Mouse (Mus musculus) megakaryocyte, adult 5-6 weeks (primary cell): ENCODE measurements around the gene Zfp420. TPM values are rescaled to one million over a fixed set of nuclear protein-coding genes. Genes with fewer than 3 reads are reported as not detected.

Experiments used
- ATAC-seq: 2 replicates; pipeline ENCODE4 v1.8.0; 2016; ENCODE audit warnings: mild to moderate bottlenecking, inconsistent platforms; ENCODE audit not compliant: poor library complexity, severe bottlenecking
- total RNA-seq, 2 experiments: library from RNA; stranded (forward) in 1 of 2; stranded (reverse) in 1 of 2; fragments of 153-499, 151-499 nt in 1 of 2; fragments of 221-1000, 200-1000 nt in 1 of 2; gene quantifications; 2 replicates each; pipeline versions ENCODE4 v1.2.3 to v1.2.4; 2015 to 2017

Gene Zfp420
- total RNA-seq, 2 experiments from 2014 or later, result 2.0 to 3.1 TPM

DNA sequence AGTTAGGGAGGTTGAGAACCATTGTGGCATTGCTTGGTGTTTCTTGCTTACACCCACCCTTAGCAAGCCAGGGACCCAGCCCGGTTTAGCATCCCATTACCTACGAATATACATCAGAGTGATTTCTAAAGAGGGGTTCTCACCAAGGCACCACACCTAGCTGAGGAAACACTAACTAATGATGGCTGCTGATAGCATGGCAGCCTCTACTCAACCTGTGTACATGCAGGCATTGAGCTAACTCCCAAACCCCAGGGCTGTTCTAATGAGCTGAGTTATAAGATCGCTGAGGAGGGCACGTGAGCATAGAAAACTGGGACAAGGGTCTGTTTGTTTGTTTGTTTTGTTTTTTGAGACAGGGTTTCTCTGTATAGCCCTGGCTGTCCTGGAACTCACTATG, 33.0 kb downstream of the Zfp420 start:
- ATAC-seq, result no peak

DNA sequence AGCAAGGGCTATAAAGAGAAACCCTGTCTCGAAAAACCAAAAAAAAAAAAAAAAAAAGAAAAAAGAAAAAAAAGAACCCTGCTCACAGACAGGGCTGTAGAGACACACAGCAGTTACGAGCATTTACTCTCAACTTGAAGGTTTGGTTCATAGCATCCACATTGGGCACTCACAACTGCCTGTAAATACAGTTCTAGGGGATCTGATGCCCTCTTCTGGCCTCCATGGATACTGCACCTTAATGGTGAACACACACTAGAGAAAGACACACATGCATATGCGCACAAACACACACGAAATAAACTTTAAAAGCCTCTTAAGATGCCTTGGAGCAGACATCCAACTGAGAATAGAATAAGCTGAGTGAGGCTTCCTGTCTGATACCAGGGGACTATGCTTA, 38.6 kb downstream of the Zfp420 start:
- ATAC-seq, result no peak

DNA sequence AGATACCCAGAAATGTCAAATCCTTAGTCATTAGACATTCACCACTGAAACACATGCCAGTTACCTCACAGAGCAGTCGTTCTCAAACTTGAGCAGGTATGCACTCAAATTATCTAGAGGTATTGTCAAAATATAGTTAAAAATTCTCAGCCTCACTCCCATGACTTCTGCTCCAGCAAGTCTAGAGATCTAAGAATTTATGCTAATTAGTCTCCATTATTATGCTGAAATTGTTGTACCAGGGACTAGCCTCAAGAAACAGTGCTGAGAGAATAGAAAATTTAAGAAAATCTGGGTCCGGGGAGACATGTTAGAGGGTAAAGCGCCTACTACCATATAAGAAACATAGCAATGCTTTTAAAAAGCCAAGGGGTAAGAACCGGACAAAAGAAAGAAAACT, 44.3 kb downstream of the Zfp420 start:
- ATAC-seq, result no peak

DNA sequence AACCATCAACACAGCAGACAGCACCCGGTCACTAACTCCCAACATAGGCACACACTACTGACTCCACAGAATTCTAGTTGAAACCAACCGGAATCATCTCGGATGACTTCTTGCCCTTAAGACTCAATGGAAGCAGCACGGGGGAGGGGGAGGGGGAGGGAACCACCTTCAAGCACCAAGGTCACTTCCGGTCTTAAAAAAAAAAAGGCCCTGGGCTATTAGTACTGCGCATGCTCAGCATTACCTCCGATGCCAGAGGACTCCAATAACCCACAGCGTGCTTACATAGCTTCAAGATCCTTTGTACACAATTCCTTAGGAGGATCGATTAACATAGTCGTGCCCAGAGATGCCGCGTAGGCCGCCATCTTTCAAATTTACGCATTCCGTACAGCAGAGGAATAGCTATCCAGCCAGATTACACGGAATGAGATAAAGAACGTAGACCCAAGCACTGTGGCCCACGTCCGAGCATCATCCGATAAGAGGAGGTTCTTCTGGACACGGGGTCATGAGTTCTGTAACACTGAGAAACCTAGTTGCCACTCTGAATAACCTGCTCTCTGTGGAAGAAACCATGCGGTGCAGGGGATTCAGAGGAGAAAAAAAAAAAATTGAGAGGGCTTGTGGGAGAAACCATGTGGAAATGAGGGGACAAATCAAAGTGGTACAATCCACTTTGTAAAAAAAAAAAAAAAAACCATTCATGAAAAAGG, 46.3 kb downstream of the Zfp420 start, which contains the start of gene Zfp27:
Gene Zfp27 (minus strand): TSS at position 607 of the 716 bp plus-strand sequence.
- ATAC-seq, result peak; percentile 76

DNA sequence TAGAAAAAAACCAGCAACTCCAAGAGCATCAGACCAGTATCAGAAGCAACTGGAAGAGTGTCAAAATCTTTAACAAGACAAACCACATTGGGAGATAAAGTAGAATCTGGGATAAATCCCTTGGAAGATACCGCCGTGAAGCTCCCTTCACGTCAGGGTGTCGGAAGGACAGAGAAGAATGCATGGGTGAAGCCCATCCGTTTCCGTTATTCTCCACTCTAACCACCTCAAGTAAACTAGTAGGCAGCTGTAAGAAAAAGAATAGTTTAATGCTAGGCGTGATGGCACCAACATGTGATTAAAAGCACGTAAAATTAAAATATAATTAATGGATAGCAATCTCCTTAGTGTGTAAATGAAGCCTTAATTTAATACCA, 46.9 kb downstream of the Zfp420 start:
- no peak for ATAC-seq

DNA sequence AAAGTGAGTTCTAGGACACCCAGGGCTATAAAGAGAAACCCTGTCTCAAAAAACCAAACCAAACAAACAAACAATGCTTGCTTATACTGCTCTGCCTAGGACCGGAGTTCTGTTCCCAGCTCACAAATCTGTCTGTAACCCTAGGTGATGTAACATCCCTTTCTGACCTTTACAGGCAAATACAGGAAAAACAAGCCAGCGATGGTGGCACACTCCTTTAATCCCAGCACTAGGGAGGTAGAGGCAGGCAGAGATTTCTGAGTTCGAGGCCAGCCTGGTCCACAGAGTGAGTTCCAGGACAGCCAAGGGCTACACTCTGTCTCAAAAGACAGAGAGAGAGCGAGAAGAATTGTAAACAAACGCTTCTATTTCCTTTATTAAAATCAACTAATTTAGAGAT, 47.4 kb downstream of the Zfp420 start:
- no peak for ATAC-seq

DNA sequence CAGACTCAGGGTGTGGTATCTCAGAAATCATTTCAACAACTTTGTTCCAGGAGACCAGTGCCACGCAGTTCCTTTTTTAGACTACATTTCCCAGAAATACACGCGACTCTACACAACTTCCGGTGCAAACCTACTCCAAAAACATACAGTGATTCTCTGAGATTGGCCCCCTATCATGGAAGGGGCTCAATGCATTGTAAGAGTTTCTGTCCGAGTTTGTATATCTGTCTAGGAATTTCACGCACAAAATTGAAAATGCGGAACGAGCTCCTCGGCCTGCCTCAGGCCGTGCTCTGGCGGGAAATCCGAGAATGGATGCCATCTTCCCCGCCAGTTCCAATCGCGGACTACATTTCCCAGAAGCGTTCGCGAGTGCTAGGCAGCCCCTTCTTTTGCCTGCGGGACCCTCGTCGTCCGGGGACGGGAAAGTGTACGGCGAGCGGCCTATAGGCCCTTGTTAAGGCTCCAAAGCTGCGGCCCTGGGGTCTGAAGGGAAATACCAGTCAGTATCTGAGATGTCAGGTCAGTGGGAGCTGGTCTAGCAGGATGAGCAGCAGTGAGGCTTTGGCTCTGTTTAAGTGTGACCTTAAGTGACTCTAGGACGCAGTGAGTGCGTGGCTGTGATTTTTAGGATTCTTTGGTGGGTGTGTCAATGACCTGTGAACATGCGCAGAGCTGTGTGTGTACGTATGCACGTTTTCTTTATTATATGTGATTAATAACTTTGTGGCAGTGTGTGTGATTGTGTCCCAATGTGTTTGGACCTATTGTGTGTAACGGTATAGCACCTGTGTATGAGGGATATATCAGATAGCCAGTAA, 48.6 kb downstream of the Zfp420 start, which contains the start of gene Zfp383:
Gene Zfp383 (plus strand): TSS at position 94 of the 821 bp plus-strand sequence.
- peak; percentile 83 for ATAC-seq

DNA sequence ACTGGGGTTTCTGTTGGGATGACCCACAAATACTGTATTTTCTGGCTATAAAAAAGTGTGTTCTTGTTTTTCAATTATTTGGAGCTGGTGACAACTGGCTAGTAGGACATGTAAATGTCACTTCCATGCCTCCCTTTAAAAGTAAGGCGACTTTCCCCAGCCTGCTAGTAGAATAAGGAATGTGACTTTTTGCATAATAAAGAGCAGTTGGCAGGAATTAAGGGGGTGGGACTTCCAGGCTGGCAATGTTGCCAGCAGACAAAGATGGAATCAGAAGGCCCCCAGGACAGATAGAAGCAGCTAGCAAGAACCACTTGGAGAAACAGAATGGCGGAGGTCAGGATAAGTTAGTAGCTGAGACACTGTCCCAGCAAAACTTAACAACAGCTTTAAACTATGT, 50.5 kb downstream of the Zfp420 start:
- ATAC-seq, result no peak

DNA sequence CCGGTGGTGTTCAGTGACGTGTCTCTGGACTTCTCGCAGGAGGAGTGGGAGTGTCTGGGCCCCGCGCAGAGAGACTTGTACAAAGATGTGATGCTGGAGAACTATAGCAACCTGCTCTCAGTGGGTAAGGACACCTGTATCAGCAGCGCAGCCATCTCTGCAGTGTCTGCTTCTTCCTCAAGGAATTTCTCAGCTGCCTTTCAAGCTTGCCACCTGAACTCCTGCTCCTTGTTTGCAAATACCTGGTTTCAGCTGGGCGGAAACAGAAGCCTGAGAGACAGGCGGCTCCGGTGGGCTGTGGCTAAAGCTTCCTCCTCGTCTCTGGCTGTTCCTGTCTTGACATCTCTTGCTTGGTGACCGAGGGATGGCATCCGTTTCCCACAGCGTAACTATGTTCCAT, 52.4 kb downstream of the Zfp420 start:
- ATAC-seq, result no peak

DNA sequence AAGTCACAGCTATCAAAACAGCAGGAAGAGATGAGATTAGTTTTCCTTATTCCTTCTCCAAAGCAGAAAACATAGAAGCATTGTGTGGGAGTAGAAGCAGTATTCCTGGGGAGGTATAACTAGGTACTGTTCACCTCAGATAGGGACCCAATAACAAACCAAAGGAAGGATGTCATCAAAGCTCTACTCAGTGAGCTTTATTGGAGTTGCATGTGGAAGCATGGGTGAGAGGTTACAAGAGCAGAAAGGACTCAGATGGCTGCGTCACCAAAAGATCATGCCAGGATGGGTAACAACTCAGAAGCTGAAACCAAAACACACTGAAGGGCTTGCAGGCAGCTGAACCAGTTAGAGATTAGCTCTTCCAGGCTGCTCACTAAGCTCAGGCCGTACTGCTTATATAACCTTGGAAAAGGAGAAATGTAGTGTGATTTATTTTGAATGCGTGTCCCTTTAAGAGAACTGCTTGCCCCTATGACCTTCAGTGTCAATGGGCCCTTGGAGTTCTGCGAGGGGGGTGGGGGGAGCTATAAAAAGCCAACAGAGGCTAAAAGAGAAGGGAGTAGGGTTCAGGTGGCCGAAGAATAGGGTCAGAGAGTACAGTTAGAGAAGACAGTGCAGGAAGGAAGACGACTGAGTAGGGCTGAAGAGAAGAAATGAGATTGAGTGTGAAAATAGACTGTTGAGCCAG, 57.7 kb downstream of the Zfp420 start:
- no peak for ATAC-seq

DNA sequence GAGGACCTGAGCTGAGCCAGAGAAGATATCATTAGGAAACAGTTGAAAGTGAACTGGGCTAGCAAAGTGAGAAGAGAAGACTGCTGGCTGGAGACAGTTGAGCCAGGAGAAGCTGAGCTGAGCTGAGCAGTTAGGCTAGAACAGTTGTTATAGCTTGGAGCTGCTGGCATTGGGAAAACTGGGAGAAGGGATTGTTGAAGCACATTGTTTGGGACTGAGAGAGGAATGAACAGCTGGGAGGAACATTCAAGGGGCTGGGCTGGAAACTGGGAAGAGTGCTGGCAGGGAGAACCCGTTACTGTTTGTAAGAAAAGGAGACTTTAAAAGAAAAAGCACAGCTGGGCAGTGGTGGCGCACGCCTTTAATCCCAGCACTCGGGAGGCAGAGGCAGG, 58.3 kb downstream of the Zfp420 start:
- ATAC-seq, result no peak

DNA sequence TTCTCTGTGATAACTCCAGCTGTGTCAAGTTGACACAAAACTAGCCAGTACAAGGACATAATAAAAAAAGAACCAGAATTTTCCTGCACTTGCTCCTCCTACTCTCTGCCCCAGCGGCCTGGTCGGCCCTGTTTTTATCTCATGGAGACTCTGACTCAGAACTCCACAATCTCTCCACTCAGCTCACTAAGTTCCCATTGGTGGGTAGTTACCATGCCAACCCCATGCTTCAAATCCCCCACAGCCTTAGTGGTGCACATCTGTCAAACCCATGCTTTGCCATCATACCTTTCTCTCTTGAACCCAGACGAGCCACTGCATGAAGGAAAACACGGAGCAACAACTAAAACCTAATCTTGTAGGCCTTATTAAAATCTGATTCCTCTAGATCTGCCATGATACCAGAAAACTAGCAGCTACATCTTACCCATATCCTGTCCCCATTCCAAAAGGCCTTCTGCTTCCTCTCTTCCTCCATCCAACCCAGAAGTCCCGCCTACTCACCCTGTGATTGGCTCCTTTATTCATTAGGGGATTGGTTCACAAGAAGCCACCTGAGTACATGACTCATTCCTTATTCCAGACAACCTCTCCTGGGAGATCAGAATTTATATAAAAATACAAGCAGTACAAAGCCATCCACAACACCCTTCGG, 61.8 kb downstream of the Zfp420 start:
- ATAC-seq, result no peak

DNA sequence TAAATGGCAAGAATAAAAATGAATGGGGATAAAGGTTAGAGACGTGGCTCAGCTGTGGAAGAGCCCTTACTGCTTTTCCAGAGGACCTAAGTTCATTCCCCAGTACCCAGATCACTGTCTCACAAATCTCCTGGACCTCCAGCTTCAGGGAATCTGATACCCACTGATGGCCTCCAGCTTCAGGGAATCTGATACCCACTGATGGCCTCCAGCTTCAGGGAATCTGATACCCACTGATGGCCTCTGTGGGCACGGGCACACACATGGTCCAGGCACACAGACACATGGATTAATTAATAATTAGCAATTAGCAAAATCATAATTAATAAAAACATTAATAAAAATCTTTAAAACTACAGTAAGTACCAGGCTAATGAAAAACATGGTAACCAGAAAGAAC, 63.0 kb downstream of the Zfp420 start:
- no peak for ATAC-seq

Other genes with a start within 250 kb of the Zfp420 start
- gene Catsperg2, start 132.9 kb upstream of the Zfp420 start, total RNA-seq (2015), result not detected in 2 replicates
- gene Catsperg2, start 132.9 kb upstream of the Zfp420 start, total RNA-seq (2017), result not detected in 2 replicates
- gene Zfp84, start 91.4 kb upstream of the Zfp420 start, total RNA-seq (2015), result 9.6 and 14.7 TPM in 2 replicates
- 12.3 and 15.7 TPM in 2 replicates for gene Zfp84, start 91.4 kb upstream of the Zfp420 start, total RNA-seq (2017)
- 0.25 TPM in 1 of 2 replicates, not detected in the other for gene Zfp30, start 76.0 kb upstream of the Zfp420 start, total RNA-seq (2015)
- not detected in 2 replicates for gene Zfp30, start 76.0 kb upstream of the Zfp420 start, total RNA-seq (2017)
- gene Zfp790, start 43.9 kb upstream of the Zfp420 start, total RNA-seq (2015), result 4.8 and 5.6 TPM in 2 replicates
- gene Zfp790, start 43.9 kb upstream of the Zfp420 start, total RNA-seq (2017), result 9.0 and 9.1 TPM in 2 replicates
- gene Zfp940, start 6.3 kb upstream of the Zfp420 start, total RNA-seq (2015), result 1.2 and 1.3 TPM in 2 replicates
- 1.2 and 1.4 TPM in 2 replicates for gene Zfp940, start 6.3 kb upstream of the Zfp420 start, total RNA-seq (2017)
- gene Zfp27, start 46.6 kb downstream of the Zfp420 start, total RNA-seq (2015), result 2.0 and 3.1 TPM in 2 replicates
- 4.3 and 4.8 TPM in 2 replicates for gene Zfp27, start 46.6 kb downstream of the Zfp420 start, total RNA-seq (2017)
- 1.5 and 1.7 TPM in 2 replicates for gene Zfp383, start 48.2 kb downstream of the Zfp420 start, total RNA-seq (2015)
- 0.37 and 2.0 TPM in 2 replicates for gene Zfp383, start 48.2 kb downstream of the Zfp420 start, total RNA-seq (2017)
- 6.7 and 6.9 TPM in 2 replicates for gene Zfp74, start 94.1 kb downstream of the Zfp420 start, total RNA-seq (2015)
- gene Zfp74, start 94.1 kb downstream of the Zfp420 start, total RNA-seq (2017), result 2.9 and 3.5 TPM in 2 replicates
- 4.9 and 7.0 TPM in 2 replicates for gene Zfp568, start 124.0 kb downstream of the Zfp420 start, total RNA-seq (2015)
- 14.6 and 15.1 TPM in 2 replicates for gene Zfp568, start 124.0 kb downstream of the Zfp420 start, total RNA-seq (2017)
- 1.4 and 2.1 TPM in 2 replicates for gene Zfp14, start 191.4 kb downstream of the Zfp420 start, total RNA-seq (2015)
- 0.89 and 0.95 TPM in 2 replicates for gene Zfp14, start 191.4 kb downstream of the Zfp420 start, total RNA-seq (2017)
- 0.83 and 0.91 TPM in 2 replicates for gene Zfp82, start 212.9 kb downstream of the Zfp420 start, total RNA-seq (2015)
- 3.0 and 3.2 TPM in 2 replicates for gene Zfp82, start 212.9 kb downstream of the Zfp420 start, total RNA-seq (2017)
- 1.4 TPM in 1 of 2 replicates, not detected in the other for gene Gm26920, start 230.4 kb downstream of the Zfp420 start, total RNA-seq (2015)
- gene Gm26920, start 230.4 kb downstream of the Zfp420 start, total RNA-seq (2017), result not detected in 2 replicates
- 2.7 and 3.5 TPM in 2 replicates for gene Zfp566, start 230.5 kb downstream of the Zfp420 start, total RNA-seq (2015)
- gene Zfp566, start 230.5 kb downstream of the Zfp420 start, total RNA-seq (2017), result 0.85 and 1.9 TPM in 2 replicates
- gene Zfp260, start 234.8 kb downstream of the Zfp420 start, total RNA-seq (2015), result 26.0 and 29.6 TPM in 2 replicates
- 22.8 and 26.4 TPM in 2 replicates for gene Zfp260, start 234.8 kb downstream of the Zfp420 start, total RNA-seq (2017)